Mouse (Mus musculus): ENCODE results near the gene Iqsec1.

- TF ChIP-seq CTCF (IDR thresholded peaks at IDR 0.05; ENCODE audit: low read depth, low read length) (no peak), POLR2A (IDR thresholded peaks at IDR 0.05; ENCODE audit: extremely low read depth, insufficient read depth, low read length) (no peak)
Observed at GRCm38 (mm10) chr6:90898107-90898506, 90.4 kb downstream of the Iqsec1 start.
